Comparison of ENCODE assay signal across 21 mouse cellular contexts in genomic region chr6:127278402-127278801, GRCm38 (mm10).
A peak's percentile ranks its signal among the peaks of the same experiment; 100 is the strongest.
DNase-seq lines count a peak whose midpoint lies in the region; ATAC-seq and TF ChIP-seq lines count a peak whose summit lies in the region.
"Had no signal": no experiment of that assay in that cellular context is flagged by ENCODE, and none has a peak within 500 bp of the region (broad histone marks: within the 10 kb centered on the region; RNA-seq: fewer than 3 reads in every experiment).

No protein-coding gene starts in this region.

- TF ChIP-seq CTCF in hindbrain, postnatal 0 days (IDR thresholded peaks at IDR 0.05; ENCODE audit: low read depth): peak; percentile 18; the same call in 1 of the 2 replicates
- TF ChIP-seq CTCF in lung, postnatal 0 days (IDR thresholded peaks at IDR 0.05): peak; percentile 32; the same call in 1 of the 2 replicates
- peak in 2 of 3 experiments; percentile 25; a peak in 4 of 6 replicates for TF ChIP-seq CTCF in MEL (IDR thresholded peaks at IDR 0.05 in 2 of 3, conservative IDR thresholded peaks at IDR 0.05 in 1 of 3; ENCODE audit: control insufficient read depth in 1 of 3, insufficient read depth in 1 of 3, low read depth in 2 of 3, low read length in 3 of 3, poor library complexity in 1 of 3, severe bottlenecking in 1 of 3)

- no peak for TF ChIP-seq EP300 in lung, postnatal 0 days (IDR thresholded peaks at IDR 0.05)
- no peak for TF ChIP-seq EP300 in MEL (IDR thresholded peaks at IDR 0.05; ENCODE audit: low read depth in 1 of 2, low read length in 2 of 2)

- WGBS in hindbrain, postnatal 0 days: 83% methylated on average over 4 of the region's 4 CpGs
- WGBS in hindbrain, embryonic 13.5 days: 77% methylated on average over 4 of the region's 4 CpGs
- WGBS in lung, postnatal 0 days: 69% methylated on average over 4 of the region's 4 CpGs

- H3K4me2 ChIP-seq in hindbrain, postnatal 0 days (ENCODE audit: low read depth, low read length): no peak overlapping the region
- H3K4me2 ChIP-seq in hindbrain, embryonic 13.5 days: no peak overlapping the region
- H3K4me2 ChIP-seq in lung, postnatal 0 days (replicated peaks; ENCODE audit: low read depth, low read length): no peak overlapping the region
- H3K4me2 ChIP-seq: forebrain, embryonic 15.5 days; heart, embryonic 12.5 days; hindbrain, embryonic 12.5 days; kidney, embryonic 15.5 days; limb, embryonic 15.5 days; midbrain, embryonic 12.5 days; neural tube, embryonic 13.5 days had no signal

- H3K27ac ChIP-seq in hindbrain, postnatal 0 days: no peak overlapping the region
- no peak overlapping the region for H3K27ac ChIP-seq in hindbrain, embryonic 13.5 days
- H3K27ac ChIP-seq in lung, postnatal 0 days (ENCODE audit: low read length): no peak overlapping the region
- H3K27ac ChIP-seq in MEL (ENCODE audit: control insufficient read depth, low read depth, low read length): no peak overlapping the region
- H3K27ac ChIP-seq: forebrain, embryonic 15.5 days; hindbrain, embryonic 12.5 days; kidney, embryonic 15.5 days; limb, embryonic 15.5 days; midbrain, embryonic 12.5 days; neural tube, embryonic 13.5 days had no signal

- no peaks in the 10 kb centered on the region for H3K27me3 ChIP-seq in hindbrain, postnatal 0 days (ENCODE audit: insufficient read depth, low read length)
- H3K27me3 ChIP-seq in hindbrain, embryonic 13.5 days: no peaks in the 10 kb centered on the region
- H3K27me3 ChIP-seq in lung, postnatal 0 days (replicated peaks; ENCODE audit: insufficient read depth, low read length): no peaks in the 10 kb centered on the region
- no peaks in the 10 kb centered on the region; a peak in 1 of 4 replicates for H3K27me3 ChIP-seq in MEL (ENCODE audit: control insufficient read depth in 1 of 2, insufficient read depth in 2 of 2, low read length in 2 of 2)
- H3K27me3 ChIP-seq: forebrain, embryonic 15.5 days; heart, embryonic 12.5 days; hindbrain, embryonic 12.5 days; kidney, embryonic 15.5 days; limb, embryonic 15.5 days; midbrain, embryonic 12.5 days; neural tube, embryonic 13.5 days had no signal

- ATAC-seq in hindbrain, postnatal 0 days: no peak
- no peak for ATAC-seq in hindbrain, embryonic 13.5 days (ENCODE audit: low FRiP score)
- no peak for ATAC-seq in lung, postnatal 0 days
- ATAC-seq: forebrain, embryonic 15.5 days had no signal

- TF ChIP-seq POLR2A in MEL (IDR thresholded peaks at IDR 0.05; ENCODE audit: control insufficient read depth in 1 of 2, insufficient read depth in 1 of 2, low read depth in 1 of 2, low read length in 2 of 2, poor library complexity in 1 of 2): no peak

- no peak overlapping the region for H3K4me3 ChIP-seq in hindbrain, postnatal 0 days (ENCODE audit: low read length)
- H3K4me3 ChIP-seq in hindbrain, embryonic 13.5 days: no peak overlapping the region
- no peak overlapping the region for H3K4me3 ChIP-seq in lung, postnatal 0 days (ENCODE audit: low read depth, low read length)
- no peak overlapping the region for H3K4me3 ChIP-seq in MEL (ENCODE audit: control insufficient read depth in 1 of 2, insufficient read depth in 1 of 2, low read depth in 2 of 2, low read length in 2 of 2)
- H3K4me3 ChIP-seq: forebrain, embryonic 15.5 days; heart, embryonic 12.5 days; hindbrain, embryonic 12.5 days; kidney, embryonic 15.5 days; limb, embryonic 15.5 days; midbrain, embryonic 12.5 days; neural tube, embryonic 13.5 days had no signal

- H3K9ac ChIP-seq in hindbrain, postnatal 0 days (replicated peaks; ENCODE audit: low read length): no peak overlapping the region
- no peak overlapping the region for H3K9ac ChIP-seq in hindbrain, embryonic 13.5 days
- H3K9ac ChIP-seq in lung, postnatal 0 days (replicated peaks; ENCODE audit: low read depth): no peak overlapping the region
- no peak overlapping the region for H3K9ac ChIP-seq in MEL (ENCODE audit: control insufficient read depth, low read depth, low read length, poor library complexity, severe bottlenecking)
- H3K9ac ChIP-seq: forebrain, embryonic 15.5 days; heart, embryonic 12.5 days; hindbrain, embryonic 12.5 days; kidney, embryonic 15.5 days; limb, embryonic 15.5 days; midbrain, embryonic 12.5 days; neural tube, embryonic 13.5 days had no signal

- no peaks in the 10 kb centered on the region for H3K9me3 ChIP-seq in hindbrain, postnatal 0 days (ENCODE audit: low read length)
- 0 out of 2 replicates have a peak, but pooled peaks cover 8% of the 10 kb centered on the region for H3K9me3 ChIP-seq in hindbrain, embryonic 13.5 days
- H3K9me3 ChIP-seq in lung, postnatal 0 days (ENCODE audit: low read length): no peaks in the 10 kb centered on the region
- no peaks in the 10 kb centered on the region for H3K9me3 ChIP-seq in MEL (replicated peaks; ENCODE audit: insufficient read depth, low read length)
- H3K9me3 ChIP-seq: forebrain, embryonic 15.5 days; limb, embryonic 15.5 days had no signal

- H3K36me3 ChIP-seq in hindbrain, postnatal 0 days (ENCODE audit: insufficient read depth, low read length): no peaks in the 10 kb centered on the region
- H3K36me3 ChIP-seq in hindbrain, embryonic 13.5 days: no peaks in the 10 kb centered on the region
- H3K36me3 ChIP-seq in lung, postnatal 0 days (ENCODE audit: insufficient read depth, low read length): no peaks in the 10 kb centered on the region
- no peaks in the 10 kb centered on the region for H3K36me3 ChIP-seq in MEL (ENCODE audit: control insufficient read depth in 1 of 2, insufficient read depth in 2 of 2, low read length in 2 of 2)
- H3K36me3 ChIP-seq: forebrain, embryonic 15.5 days; heart, embryonic 12.5 days; hindbrain, embryonic 12.5 days; kidney, embryonic 15.5 days; limb, embryonic 15.5 days; midbrain, embryonic 12.5 days; neural tube, embryonic 13.5 days had no signal

- DNase-seq in hindbrain, postnatal 0 days (ENCODE audit: low spot score): no peak
- no peak for DNase-seq in lung, postnatal 0 days (ENCODE audit: low spot score)
- DNase-seq in lung, postnatal 25 days (ENCODE audit: low spot score): no peak
- DNase-seq in MEL (ENCODE audit: low read depth, low spot score): peak; percentile 4
- DNase-seq in gastrocnemius, adult 8-10 months (ENCODE audit: low spot score in 2 of 2): no peak
- no peak for DNase-seq in urinary bladder, postnatal 14 days (ENCODE audit: low spot score)
- DNase-seq: cerebellum, adult 8-10 months; gastrocnemius, postnatal 36 days; heart, postnatal 14 days; lung, adult 2 months; right cerebral cortex, adult 18-20 months; thymus, adult 18-20 months; thymus, postnatal 4 days had no signal

- TF ChIP-seq RAD21 in MEL (IDR thresholded peaks at IDR 0.05; ENCODE audit: low read depth, low read length): no peak; the same call in 1 of the 2 replicates

- no peaks in the 10 kb centered on the region for H3K79me2 ChIP-seq in MEL (ENCODE audit: control insufficient read depth, insufficient read depth, low read length, poor library complexity)

- H3K4me1 ChIP-seq in hindbrain, postnatal 0 days (ENCODE audit: insufficient read depth, low read length): no peaks in the 10 kb centered on the region
- no peaks in the 10 kb centered on the region for H3K4me1 ChIP-seq in hindbrain, embryonic 13.5 days (replicated peaks)
- H3K4me1 ChIP-seq in lung, postnatal 0 days (ENCODE audit: insufficient read depth, low read depth, low read length): no peaks in the 10 kb centered on the region
- H3K4me1 ChIP-seq in MEL (ENCODE audit: control insufficient read depth in 1 of 2, insufficient read depth in 2 of 2, low read length in 2 of 2): no peaks in the 10 kb centered on the region
- H3K4me1 ChIP-seq: forebrain, embryonic 15.5 days; hindbrain, embryonic 12.5 days; kidney, embryonic 15.5 days; midbrain, embryonic 12.5 days; neural tube, embryonic 13.5 days had no signal

TF ChIP-seq in MEL, 35 proteins besides CTCF, POLR2A, EP300 and RAD21:
- TF ChIP-seq POLR2AphosphoS2 (IDR thresholded peaks at IDR 0.05; ENCODE audit: low read length): no peak
- TF ChIP-seq MAX (IDR thresholded peaks at IDR 0.05; ENCODE audit: low read length): no peak
- TF ChIP-seq SMC3 (IDR thresholded peaks at IDR 0.05; ENCODE audit: low read depth, low read length): peak; percentile 19; the same call in 1 of the 2 replicates
- TF ChIP-seq GATA1 (IDR thresholded peaks at IDR 0.05; ENCODE audit: low read depth, low read length): no peak
- no peak for TF ChIP-seq BHLHE40 (IDR thresholded peaks at IDR 0.05; ENCODE audit: borderline replicate concordance, low read depth, low read length)
- TF ChIP-seq ETS1 (IDR thresholded peaks at IDR 0.05; ENCODE audit: low read depth, low read length): no peak
- no peak for TF ChIP-seq POLR2AphosphoS5 (IDR thresholded peaks at IDR 0.05; ENCODE audit: borderline replicate concordance, low read depth, low read length)
- no peak for TF ChIP-seq JUND (IDR thresholded peaks at IDR 0.05; ENCODE audit: low read depth, low read length)
- TF ChIP-seq MAZ (IDR thresholded peaks at IDR 0.05; ENCODE audit: low read depth, low read length): no peak
